Comparison of ENCODE assay signal across 8 mouse cellular contexts in the genomic region with DNA sequence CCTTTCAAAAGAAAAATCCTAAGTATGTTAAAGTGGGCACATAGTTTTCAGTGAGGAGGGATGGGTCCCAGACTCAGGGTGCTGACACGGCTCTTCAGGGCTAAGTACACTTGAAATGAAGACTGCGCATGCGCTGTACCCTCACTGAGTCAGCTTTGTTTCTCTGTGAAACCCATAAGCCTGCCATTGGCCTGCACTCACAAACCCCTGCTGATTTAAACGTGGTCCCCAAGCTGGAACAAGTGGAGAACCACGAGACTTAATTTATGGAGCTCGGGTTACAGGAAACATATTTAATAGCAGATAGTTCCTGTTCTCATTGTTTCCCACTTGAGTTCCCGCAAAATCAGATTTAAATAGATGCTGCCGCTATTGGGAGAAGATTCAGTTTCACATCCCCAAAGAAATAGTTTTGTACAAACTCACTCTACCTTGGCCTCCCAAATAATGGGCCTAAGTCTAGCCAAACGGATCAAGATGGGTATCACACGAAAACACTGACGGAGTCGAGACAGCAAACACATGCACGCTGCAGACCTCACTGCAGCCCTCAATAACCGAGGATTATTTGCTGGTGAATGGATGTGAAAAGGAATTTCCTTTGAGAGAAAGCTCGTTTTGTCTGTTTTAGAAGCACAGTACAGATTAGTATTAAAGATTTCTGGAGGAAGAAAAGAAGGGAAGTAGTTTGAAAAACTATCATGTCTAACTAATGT. TPM values are rescaled to one million over a fixed set of nuclear protein-coding genes. Genes with fewer than 3 reads are reported as not detected.
DNase-seq lines count a peak whose midpoint lies in the region; ATAC-seq and TF ChIP-seq lines count a peak whose summit lies in the region.

No protein-coding gene starts in this region.

- peak; percentile 63 for TF ChIP-seq EP300 in lung, postnatal 0 days (IDR thresholded peaks at IDR 0.05)

- H3K9me3 ChIP-seq in forebrain, embryonic 13.5 days (replicated peaks) = no peaks in the 10 kb centered on the region
- H3K9me3 ChIP-seq in lung, postnatal 0 days (ENCODE audit: low read length) = no peaks in the 10 kb centered on the region

- H3K9ac ChIP-seq in forebrain, embryonic 13.5 days = no peak overlapping the region
- H3K9ac ChIP-seq in lung, postnatal 0 days (replicated peaks; ENCODE audit: low read depth) = no peak overlapping the region

- no peaks in the 10 kb centered on the region for H3K36me3 ChIP-seq in forebrain, embryonic 13.5 days (ENCODE audit: poor library complexity, severe bottlenecking)
- no peaks in the 10 kb centered on the region for H3K36me3 ChIP-seq in lung, postnatal 0 days (ENCODE audit: insufficient read depth, low read length)

- peak; percentile 7 for DNase-seq in kidney, adult 9 months
- no peak for DNase-seq in kidney, adult 18-20 months
- DNase-seq in kidney, postnatal 36 days = peak; percentile 12 to 54
- DNase-seq in lung, postnatal 0 days (ENCODE audit: low spot score) = peak; percentile 83
- DNase-seq in testis, postnatal 14 days (ENCODE audit: low spot score) = peak; percentile 22
- DNase-seq in cerebellum, adult 11-12 months = no peak
- DNase-seq in urinary bladder, postnatal 25 days (ENCODE audit: low spot score) = no peak

- TF ChIP-seq CTCF in lung, postnatal 0 days (IDR thresholded peaks at IDR 0.05) = no peak

- no peak overlapping the region for H3K4me3 ChIP-seq in forebrain, embryonic 13.5 days
- no peak overlapping the region for H3K4me3 ChIP-seq in lung, postnatal 0 days (ENCODE audit: low read depth, low read length)

- H3K4me2 ChIP-seq in forebrain, embryonic 13.5 days = peak overlapping the region; percentile 42
- no peak overlapping the region for H3K4me2 ChIP-seq in lung, postnatal 0 days (replicated peaks; ENCODE audit: low read depth, low read length)

- peaks cover 10% of the 10 kb centered on the region for H3K27me3 ChIP-seq in forebrain, embryonic 13.5 days
- no peaks in the 10 kb centered on the region for H3K27me3 ChIP-seq in lung, postnatal 0 days (replicated peaks; ENCODE audit: insufficient read depth, low read length)

- peaks cover 9% of the 10 kb centered on the region; the same call in 1 of the 2 replicates for H3K4me1 ChIP-seq in forebrain, embryonic 13.5 days
- no peaks in the 10 kb centered on the region for H3K4me1 ChIP-seq in lung, postnatal 0 days (ENCODE audit: insufficient read depth, low read depth, low read length)

- WGBS in forebrain, embryonic 13.5 days = 20% methylated on average over 15 of the region's 15 CpGs
- WGBS in lung, postnatal 0 days = 44% methylated on average over 15 of the region's 15 CpGs

- no peak overlapping the region for H3K27ac ChIP-seq in forebrain, embryonic 13.5 days
- no peak overlapping the region for H3K27ac ChIP-seq in lung, postnatal 0 days (ENCODE audit: low read length)

- peak; percentile 80 for ATAC-seq in forebrain, embryonic 13.5 days
- peak; percentile 94 for ATAC-seq in lung, postnatal 0 days

RNA-seq across cellular contexts. Expression of a gene that starts 36.5 kb away (rescaled TPM):
- 0.14 and 0.26 TPM in 2 replicates for polyA plus RNA-seq in forebrain, embryonic 13.5 days (2015; fragmentation: Nextera tagmentation; extraction: Ambion mirVana)
- 0.23 and 0.35 TPM in 2 replicates for polyA plus RNA-seq in lung, postnatal 0 days (2015; fragmentation: Nextera tagmentation; extraction: Ambion mirVana)

RNA-seq across cellular contexts. Expression of a gene that starts 54.3 kb away (rescaled TPM):
- 0.17 TPM in 1 of 2 replicates, not detected in the other for polyA plus RNA-seq in forebrain, embryonic 13.5 days (2015; fragmentation: Nextera tagmentation; extraction: Ambion mirVana)
- polyA plus RNA-seq in lung, postnatal 0 days (2015; fragmentation: Nextera tagmentation; extraction: Ambion mirVana) = not detected in 2 replicates

Comparison
In these comparisons a context has a peak if more than half of its experiments do, and no peak if none do; other contexts are left out.
1. DNase-seq: peak in kidney, adult 9 months (single experiment), kidney, postnatal 36 days (2 of 2), lung, postnatal 0 days (single experiment) and testis, postnatal 14 days (single experiment); none in kidney, adult 18-20 months (single experiment), cerebellum, adult 11-12 months (single experiment) and urinary bladder, postnatal 25 days (single experiment).